Mouse (Mus musculus) liver, embryonic 12.5 days (tissue): ENCODE data around the gene Ric1. TPM values are rescaled to one million over a fixed set of nuclear protein-coding genes. Genes with fewer than 3 reads are reported as not detected.
"Not testable (repeated sequence)": the region's sequence is repeated elsewhere in the genome, so short reads cannot be mapped to it uniquely, and the experiment has no call there.

Source experiments
- ATAC-seq: fragments of 200-750 bp; cut with Nextera tagmentation; 2 replicates; pipeline ENCODE4 v1.8.0; 2017; ENCODE audit warnings: moderate number of reproducible peaks, mild to moderate bottlenecking, moderate library complexity
- H3K27ac ChIP-seq: fragments of 300-500 bp; sonication (generic); 2 replicates; pipeline ENCODE4 v1.5.1; 2016; ENCODE audit warnings: mild to moderate bottlenecking
- H3K27me3 ChIP-seq: fragments of 300-500 bp; sonication (generic); replicated peaks from 2 replicates; pipeline ENCODE4 v1.6.1; 2016; ENCODE audit warnings: mild to moderate bottlenecking, moderate library complexity
- H3K36me3 ChIP-seq: fragments of 300-500 bp; sonication (generic); 2 replicates; pipeline ENCODE4 v1.6.1; 2016; ENCODE audit warnings: mild to moderate bottlenecking, moderate library complexity
- H3K4me1 ChIP-seq: fragments of 300-500 bp; sonication (generic); 2 replicates; pipeline ENCODE4 v1.6.1; 2016
- H3K4me2 ChIP-seq: fragments of 300-500 bp; sonication (generic); 2 replicates; pipeline ENCODE4 v1.6.1; 2016; ENCODE audit warnings: mild to moderate bottlenecking, moderate library complexity
- H3K4me3 ChIP-seq: fragments of 300-500 bp; sonication (generic); 2 replicates; pipeline ENCODE4 v1.5.1; 2016; ENCODE audit warnings: mild to moderate bottlenecking, moderate library complexity
- H3K9ac ChIP-seq: fragments of 300-500 bp; sonication (generic); 2 replicates; pipeline ENCODE4 v1.6.1; 2016; ENCODE audit warnings: mild to moderate bottlenecking, moderate library complexity
- H3K9me3 ChIP-seq: fragments of 300-500 bp; sonication (generic); replicated peaks from 2 replicates; pipeline ENCODE4 v1.6.1; 2016; ENCODE audit warnings: mild to moderate bottlenecking, moderate library complexity
- WGBS: fragments of 180-500 bp; shearing (Covaris S2); methylation state at CpG from one replicate; pipeline ENCODE4 v1.1.7; 2016; ENCODE audit not compliant: insufficient replicate concordance; 5-methylcytosine and 5-hydroxymethylcytosine counted together
- polyA plus RNA-seq: library from polyadenylated mRNA; unstranded; fragments of >200 nt; fragmentation: Nextera tagmentation; extraction: Ambion mirVana; gene quantifications from 2 replicates; pipeline ENCODE4 v1.2.1, GENCODE M21; 2016

The Ric1 gene
- polyA plus RNA-seq, 1 experiment from 2014 or later: 4.9 TPM

DNA sequence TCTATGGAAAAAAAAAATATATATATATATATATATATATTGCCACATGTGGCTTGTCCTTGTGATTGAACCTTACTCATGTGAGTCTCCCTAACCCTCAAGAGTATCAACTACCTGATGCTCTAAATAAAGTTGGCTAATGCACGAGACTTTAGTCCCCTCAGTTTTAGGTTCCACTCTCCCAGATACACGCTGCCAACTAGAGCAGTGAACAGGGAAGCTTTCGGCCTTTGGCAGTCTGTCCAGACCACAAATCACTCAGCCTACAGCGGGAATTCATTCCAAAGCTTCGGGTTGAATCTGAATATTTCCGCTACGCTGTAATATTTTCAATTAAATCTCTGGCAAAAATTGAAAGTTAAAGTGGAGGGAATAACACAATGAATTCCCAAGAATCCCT lies 3.7 kb upstream of the Ric1 start:
- Histone ChIP-seq H3K36me3 (peaks cover 10% of the 10 kb centered on the region; the same call in 1 of the 2 replicates), H3K27ac (no peak overlapping the region), H3K27me3 (no peaks in the 10 kb centered on the region), H3K4me1 (peaks cover 26% of the 10 kb centered on the region), H3K4me2 (no peak overlapping the region), H3K9me3 (no peaks in the 10 kb centered on the region), H3K4me3 (no peak overlapping the region), H3K9ac (no peak overlapping the region)
- WGBS: 80% methylated on average over 7 of the region's 7 CpGs
- no peak for ATAC-seq

DNA sequence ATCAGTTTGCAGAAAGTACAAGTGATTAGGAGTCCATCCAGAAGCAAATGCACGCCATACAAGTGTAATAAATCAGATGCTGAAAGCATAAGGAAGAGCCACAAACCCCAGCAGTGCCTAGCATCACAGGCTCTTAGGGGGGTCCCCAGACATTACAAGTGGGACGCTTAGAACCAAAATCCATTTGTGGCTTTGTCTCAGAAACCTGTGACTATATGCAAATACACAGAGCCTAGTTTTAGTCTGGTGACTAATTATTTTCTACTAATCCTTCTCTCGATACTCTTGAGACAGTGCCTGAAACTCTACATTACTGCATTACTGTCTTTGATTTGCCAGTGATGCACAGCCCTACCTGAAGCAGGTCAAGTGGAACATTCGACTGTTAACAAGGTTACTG lies 3.2 kb upstream of the Ric1 start:
- Histone ChIP-seq H3K36me3 (peaks cover 10% of the 10 kb centered on the region; the same call in 1 of the 2 replicates), H3K9ac (no peak overlapping the region), H3K4me1 (peaks cover 31% of the 10 kb centered on the region), H3K4me2 (no peak overlapping the region), H3K27ac (no peak overlapping the region), H3K4me3 (no peak overlapping the region), H3K9me3 (no peaks in the 10 kb centered on the region), H3K27me3 (no peaks in the 10 kb centered on the region)
- no peak for ATAC-seq
- WGBS: 63% methylated on average over 4 of the region's 4 CpGs

DNA sequence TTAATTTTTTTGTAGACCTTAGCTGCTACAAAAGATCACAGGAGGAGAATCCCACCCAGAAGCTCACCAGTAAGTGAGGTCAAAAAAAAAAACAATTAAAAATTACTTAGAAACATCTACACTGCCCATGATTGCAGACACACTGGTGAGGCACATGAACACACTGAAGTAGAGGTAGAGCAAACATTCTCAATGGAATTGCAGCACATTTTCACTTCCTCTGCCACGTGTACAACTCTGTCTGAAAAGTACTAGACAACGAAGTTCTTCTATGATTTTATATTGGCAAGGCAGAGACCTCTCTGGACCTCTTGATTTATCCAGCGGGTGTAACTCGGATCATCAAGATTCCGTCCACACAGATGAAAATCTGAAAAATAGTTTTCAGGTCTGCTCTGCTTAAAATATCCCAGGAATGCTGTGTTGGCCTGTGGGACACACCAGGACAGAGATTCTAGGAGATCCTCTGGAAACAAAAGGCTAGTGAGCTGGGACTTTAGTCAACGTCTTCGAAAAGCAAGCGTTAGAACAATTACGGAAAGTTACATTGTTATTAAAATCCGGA lies 1.0 kb upstream of the Ric1 start:
- Histone ChIP-seq H3K36me3 (peaks cover under 1% of the 10 kb centered on the region; the same call in 1 of the 2 replicates), H3K27me3 (no peaks in the 10 kb centered on the region), H3K4me1 (peaks cover 32% of the 10 kb centered on the region), H3K4me3 (peak overlapping the region; percentile 96), H3K9me3 (no peaks in the 10 kb centered on the region), H3K9ac (peak overlapping the region; percentile 88), H3K27ac (no peak overlapping the region; the same call in 1 of the 2 replicates), H3K4me2 (peak overlapping the region; percentile 96)
- 43% methylated on average over 10 of the region's 10 CpGs for WGBS
- no peak for ATAC-seq

DNA sequence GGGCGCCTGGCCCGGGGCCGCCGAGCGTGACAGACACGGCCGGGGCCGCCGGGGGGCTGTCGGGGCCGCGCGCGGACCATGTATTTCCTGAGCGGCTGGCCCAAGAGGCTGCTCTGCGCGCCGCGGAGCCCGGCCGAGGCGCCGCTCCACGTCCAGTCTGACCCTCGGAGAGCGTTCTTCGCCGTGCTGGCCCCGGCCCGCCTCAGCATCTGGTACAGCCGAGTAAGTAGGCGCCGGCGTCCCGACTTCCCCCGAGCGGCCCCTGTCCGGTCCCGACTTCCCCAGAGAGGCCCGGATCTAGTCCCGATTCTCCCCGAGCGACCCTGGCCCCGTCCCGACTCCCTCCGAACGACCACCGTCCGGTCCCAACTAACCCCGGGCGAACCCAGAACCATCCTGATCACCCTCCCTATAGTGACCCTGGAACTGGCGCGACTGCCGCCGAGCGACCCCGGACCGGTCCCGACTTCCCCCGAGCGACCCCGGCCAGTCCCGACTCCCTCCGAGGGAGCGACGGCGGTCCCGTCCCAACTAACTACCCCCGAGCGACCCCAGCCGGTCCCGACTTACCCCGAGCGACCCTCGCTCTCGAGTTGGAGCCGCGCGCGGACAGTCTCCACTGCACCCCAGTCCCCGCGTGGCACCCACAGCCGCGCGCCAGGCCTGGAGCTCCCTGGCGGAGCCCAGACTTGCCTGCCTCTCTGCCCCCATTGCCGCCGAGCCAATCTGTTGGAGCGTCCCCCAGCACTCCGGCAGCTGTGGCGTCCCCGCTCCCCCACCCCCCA lies 555 bp downstream of the Ric1 start:
- Histone ChIP-seq H3K4me2 (peak overlapping the region; percentile 96), H3K4me1 (peaks cover 29% of the 10 kb centered on the region), H3K4me3 (peak overlapping the region; percentile 96), H3K27ac (peak overlapping the region; percentile 93), H3K27me3 (no peaks in the 10 kb centered on the region), H3K9me3 (no peaks in the 10 kb centered on the region), H3K36me3 (no peaks in the 10 kb centered on the region), H3K9ac (peak overlapping the region; percentile 88)
- WGBS: 3% methylated on average over 79 of the region's 92 CpGs
- ATAC-seq: peak; percentile 60

DNA sequence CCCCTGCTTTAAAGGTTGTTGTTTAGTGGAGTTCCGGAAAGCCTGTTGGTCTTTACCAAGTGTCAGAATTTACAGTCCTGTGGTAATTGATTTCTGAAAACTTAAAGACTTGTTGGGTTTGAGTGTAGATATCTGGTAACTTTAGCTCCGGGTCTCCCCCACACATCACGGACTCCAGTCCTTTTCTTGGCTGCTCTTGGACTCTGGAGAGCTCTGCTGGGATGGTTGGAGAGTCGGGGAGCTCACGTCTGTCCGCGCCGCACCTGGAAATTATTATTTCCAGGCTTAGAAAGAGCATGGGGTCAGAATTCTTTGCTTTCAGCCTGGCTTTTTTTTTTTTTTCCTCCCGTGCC lies 1.1 kb downstream of the Ric1 start:
- 0% methylated on average over 9 of the region's 9 CpGs for WGBS
- H3K9me3 ChIP-seq: no peaks in the 10 kb centered on the region

DNA sequence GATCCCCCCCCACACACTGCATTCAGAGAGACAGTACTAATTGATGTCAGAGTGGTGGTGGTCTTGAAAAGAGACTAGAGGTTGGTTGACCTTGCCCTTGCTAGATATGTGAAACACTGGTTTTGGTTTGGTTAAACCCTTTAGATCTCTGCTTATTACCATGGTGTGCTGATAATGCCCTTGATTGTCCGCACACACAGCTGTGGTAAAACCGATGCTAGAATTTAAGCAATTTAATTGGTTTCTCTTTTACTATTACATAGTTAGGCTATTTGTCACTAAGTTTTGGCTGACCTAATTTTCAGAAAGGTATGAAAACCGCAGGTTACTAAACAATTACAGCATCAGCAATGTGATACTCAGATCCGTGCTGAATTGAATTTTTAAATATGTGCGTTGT lies 1.6 kb downstream of the Ric1 start:
- no peak overlapping the region for H3K27ac ChIP-seq
- H3K4me3 ChIP-seq: peak overlapping the region; percentile 96
- H3K9ac ChIP-seq: peak overlapping the region; percentile 88
- 45% methylated on average over 5 of the region's 5 CpGs for WGBS
- ATAC-seq: no peak
- H3K4me1 ChIP-seq: peaks cover 29% of the 10 kb centered on the region
- H3K27me3 ChIP-seq: no peaks in the 10 kb centered on the region
- H3K9me3 ChIP-seq: no peaks in the 10 kb centered on the region
- H3K36me3 ChIP-seq: no peaks in the 10 kb centered on the region
- peak overlapping the region; percentile 96 for H3K4me2 ChIP-seq

More for the DNA sequence above, 1.1 kb downstream of the Ric1 start:
- Histone ChIP-seq H3K4me1 (peaks cover 29% of the 10 kb centered on the region), H3K4me2 (peak overlapping the region; percentile 96), H3K27ac (peak overlapping the region; percentile 93), H3K9ac (peak overlapping the region; percentile 88), H3K36me3 (no peaks in the 10 kb centered on the region), H3K4me3 (peak overlapping the region; percentile 96), H3K27me3 (no peaks in the 10 kb centered on the region)
- no peak for ATAC-seq

DNA sequence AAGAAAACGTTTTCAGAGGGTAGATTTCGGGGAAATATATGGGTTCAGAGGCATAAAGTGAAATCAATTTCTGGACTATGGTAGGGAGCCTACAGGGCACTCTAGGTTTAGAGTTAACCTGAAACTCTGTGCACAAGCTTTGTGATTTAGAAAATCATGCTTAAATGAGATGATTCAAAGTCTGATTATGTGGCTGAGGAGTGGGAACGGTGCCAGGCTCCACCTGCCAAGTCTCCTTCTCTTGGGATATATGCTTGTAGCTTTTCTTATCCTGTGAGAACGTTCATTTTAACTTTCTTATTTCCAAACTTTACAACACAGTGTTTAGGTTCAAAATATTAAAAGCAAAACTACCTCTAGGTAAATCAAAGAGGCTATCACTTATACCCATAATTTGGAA lies 2.5 kb downstream of the Ric1 start:
- Histone ChIP-seq H3K4me1 (peaks cover 29% of the 10 kb centered on the region), H3K36me3 (no peaks in the 10 kb centered on the region), H3K4me3 (no peak overlapping the region), H3K9ac (no peak overlapping the region), H3K27ac (no peak overlapping the region), H3K9me3 (no peaks in the 10 kb centered on the region), H3K4me2 (no peak overlapping the region), H3K27me3 (no peaks in the 10 kb centered on the region)
- WGBS: 73% methylated on average over 4 of the region's 4 CpGs
- ATAC-seq: no peak

DNA sequence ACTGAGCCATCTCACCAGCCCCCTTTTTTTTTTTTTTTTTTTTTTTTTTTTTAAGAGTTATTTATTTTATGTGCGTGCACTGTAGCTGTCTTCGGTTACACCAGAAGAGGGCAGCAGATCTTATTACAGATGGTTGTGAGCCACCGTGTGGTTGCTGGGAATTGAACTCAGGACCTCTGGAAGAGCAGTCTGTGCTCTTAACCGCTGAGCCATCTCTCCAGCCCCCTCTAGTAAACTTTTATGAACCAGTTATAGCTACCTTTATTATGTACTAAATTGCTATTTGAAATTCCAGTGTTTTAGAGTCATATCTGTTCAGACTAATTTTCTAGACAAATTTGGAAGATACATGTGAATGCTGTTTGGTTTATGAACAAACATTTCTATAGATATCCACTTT lies 3.5 kb downstream of the Ric1 start:
- ATAC-seq: not testable (repeated sequence)
- WGBS: 83% methylated on average over 4 of the region's 4 CpGs

DNA sequence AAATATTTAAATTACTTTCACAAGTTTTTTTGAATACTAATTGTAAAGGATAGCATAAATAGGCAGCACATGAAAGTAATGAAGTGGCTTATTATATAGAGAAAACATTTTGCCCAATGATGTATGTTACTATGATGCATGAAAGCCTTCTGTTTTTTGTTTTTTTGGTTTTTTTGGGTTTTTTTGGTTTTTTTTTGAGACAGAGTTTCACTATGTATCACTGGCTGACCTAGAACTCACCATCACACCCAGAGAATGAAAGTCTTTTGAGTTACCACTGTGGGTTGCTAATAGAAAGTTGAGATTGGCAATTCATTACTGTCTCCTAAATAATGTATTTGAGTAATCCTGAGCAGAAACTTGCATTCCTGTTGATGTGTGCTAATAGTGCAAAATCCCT lies 4.8 kb downstream of the Ric1 start:
- no peak overlapping the region for H3K4me3 ChIP-seq
- peaks cover 17% of the 10 kb centered on the region for H3K4me1 ChIP-seq
- H3K27me3 ChIP-seq: no peaks in the 10 kb centered on the region
- no peak for ATAC-seq
- no peak overlapping the region for H3K27ac ChIP-seq
- H3K9me3 ChIP-seq: no peaks in the 10 kb centered on the region
- no peak overlapping the region for H3K4me2 ChIP-seq
- H3K9ac ChIP-seq: no peak overlapping the region
- H3K36me3 ChIP-seq: no peaks in the 10 kb centered on the region

More for the DNA sequence above, 3.5 kb downstream of the Ric1 start:
- H3K4me2 ChIP-seq, H3K4me3 ChIP-seq, H3K9ac ChIP-seq, H3K27ac ChIP-seq, H3K27me3 ChIP-seq, H3K36me3 ChIP-seq, H3K9me3 ChIP-seq: not testable (repeated sequence)
- H3K4me1 ChIP-seq: peaks cover 29% of the 10 kb centered on the region

DNA sequence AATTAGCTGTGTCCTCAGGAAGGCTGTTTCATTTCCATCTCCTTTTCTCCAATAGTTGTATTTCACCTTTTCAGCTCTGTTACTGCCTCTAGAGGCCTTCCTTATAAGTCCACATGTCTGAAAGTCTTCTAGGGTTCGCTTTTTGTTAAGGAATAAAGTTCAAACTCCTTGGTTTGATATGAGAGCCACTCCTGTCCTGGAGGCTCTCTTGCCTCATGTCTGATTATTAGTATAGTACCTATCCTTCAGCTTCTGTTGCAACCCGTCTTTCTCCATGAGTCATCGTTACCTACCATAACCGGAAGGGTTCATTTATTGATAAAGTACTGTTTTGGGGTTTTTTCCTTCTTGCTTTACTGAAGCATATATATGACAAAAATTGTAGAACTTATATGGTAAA lies 5.2 kb downstream of the Ric1 start:
- 78% methylated on average over 4 of the region's 4 CpGs for WGBS
- no peak overlapping the region for H3K4me3 ChIP-seq
- H3K9ac ChIP-seq: no peak overlapping the region
- H3K4me2 ChIP-seq: no peak overlapping the region
- H3K4me1 ChIP-seq: peaks cover 17% of the 10 kb centered on the region
- H3K27me3 ChIP-seq: no peaks in the 10 kb centered on the region
- H3K27ac ChIP-seq: no peak overlapping the region
- no peaks in the 10 kb centered on the region for H3K36me3 ChIP-seq
- no peak for ATAC-seq
- H3K9me3 ChIP-seq: no peaks in the 10 kb centered on the region

DNA sequence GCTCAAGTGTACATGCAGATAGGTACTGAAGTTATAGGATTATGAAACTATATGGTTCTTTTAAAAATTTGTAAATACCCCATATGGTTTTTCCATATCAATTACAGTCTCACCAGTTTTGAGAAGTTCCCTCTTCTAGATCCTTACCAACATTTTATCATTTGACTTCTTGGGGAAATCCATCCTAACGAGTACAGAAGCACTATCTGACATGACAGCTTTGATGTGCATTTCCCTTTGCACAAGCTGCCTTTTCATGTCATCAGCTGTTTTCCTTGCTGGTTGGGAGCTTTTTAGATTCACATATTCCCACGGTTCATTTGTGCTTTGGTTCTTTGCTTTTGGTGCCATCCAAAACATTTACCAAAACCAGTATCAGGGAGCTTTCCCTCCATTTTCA lies 6.5 kb downstream of the Ric1 start:
- H3K27ac ChIP-seq: no peak overlapping the region
- H3K4me2 ChIP-seq: no peak overlapping the region
- no peaks in the 10 kb centered on the region for H3K27me3 ChIP-seq
- WGBS: 45% methylated on average over 2 of the region's 2 CpGs
- H3K9me3 ChIP-seq: no peaks in the 10 kb centered on the region
- no peak overlapping the region for H3K9ac ChIP-seq
- 0 out of 2 replicates have a peak, but pooled peaks cover 3% of the 10 kb centered on the region for H3K36me3 ChIP-seq
- ATAC-seq: no peak
- H3K4me1 ChIP-seq: peaks cover 10% of the 10 kb centered on the region
- H3K4me3 ChIP-seq: no peak overlapping the region

DNA sequence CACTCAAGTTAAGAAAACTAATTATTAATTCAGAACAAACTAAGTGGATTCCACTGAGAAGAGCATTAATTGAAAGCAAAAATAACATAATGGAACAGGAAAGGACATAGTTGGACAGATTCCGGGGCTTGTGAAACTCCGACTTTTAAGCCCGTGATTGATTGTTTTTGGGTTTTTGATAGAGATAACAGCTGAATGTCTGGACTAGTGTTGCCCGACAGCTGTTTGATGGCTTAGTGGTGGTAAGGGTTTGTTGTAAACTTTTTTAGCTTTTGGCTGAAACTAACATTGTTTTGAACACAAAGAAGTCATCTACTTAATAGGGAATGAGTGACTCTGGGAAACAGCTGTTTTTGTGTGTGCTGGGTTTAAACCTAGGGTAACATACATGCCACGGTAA lies 11.9 kb downstream of the Ric1 start:
- no peak for ATAC-seq
- Histone ChIP-seq H3K9ac (no peak overlapping the region), H3K9me3 (no peaks in the 10 kb centered on the region), H3K4me3 (no peak overlapping the region), H3K4me1 (no peaks in the 10 kb centered on the region), H3K27ac (no peak overlapping the region), H3K27me3 (no peaks in the 10 kb centered on the region), H3K36me3 (peaks cover 29% of the 10 kb centered on the region), H3K4me2 (no peak overlapping the region)
- 76% methylated on average over 5 of the region's 5 CpGs for WGBS
